In genomic region chr2:30414681-30415080, GRCm38 (mm10) we compare ENCODE assay signal across 1 mouse cellular context.
A peak's percentile ranks its signal among the peaks of the same experiment; 100 is the strongest.
TF ChIP-seq lines count a peak whose summit lies in the region.

No protein-coding gene starts in this region.

TF ChIP-seq in MEL, 35 proteins besides CTCF, POLR2A, EP300 and RAD21:
- TF ChIP-seq ETS1 (IDR thresholded peaks at IDR 0.05; ENCODE audit: low read depth, low read length) (no peak), MYB (IDR thresholded peaks at IDR 0.05; ENCODE audit: low read depth, low read length) (0 out of 2 replicates have a peak, but pooled peaks have one; percentile 8)
